Mouse (Mus musculus): ENCODE data around the gene Golga3. TPM values are rescaled to one million over a fixed set of nuclear protein-coding genes. Genes with fewer than 3 reads are reported as not detected.

Gene Golga3
- 21.7 and 22.5 TPM in 2 replicates for polyA plus RNA-seq (2012; rRNA removed)

DNA sequence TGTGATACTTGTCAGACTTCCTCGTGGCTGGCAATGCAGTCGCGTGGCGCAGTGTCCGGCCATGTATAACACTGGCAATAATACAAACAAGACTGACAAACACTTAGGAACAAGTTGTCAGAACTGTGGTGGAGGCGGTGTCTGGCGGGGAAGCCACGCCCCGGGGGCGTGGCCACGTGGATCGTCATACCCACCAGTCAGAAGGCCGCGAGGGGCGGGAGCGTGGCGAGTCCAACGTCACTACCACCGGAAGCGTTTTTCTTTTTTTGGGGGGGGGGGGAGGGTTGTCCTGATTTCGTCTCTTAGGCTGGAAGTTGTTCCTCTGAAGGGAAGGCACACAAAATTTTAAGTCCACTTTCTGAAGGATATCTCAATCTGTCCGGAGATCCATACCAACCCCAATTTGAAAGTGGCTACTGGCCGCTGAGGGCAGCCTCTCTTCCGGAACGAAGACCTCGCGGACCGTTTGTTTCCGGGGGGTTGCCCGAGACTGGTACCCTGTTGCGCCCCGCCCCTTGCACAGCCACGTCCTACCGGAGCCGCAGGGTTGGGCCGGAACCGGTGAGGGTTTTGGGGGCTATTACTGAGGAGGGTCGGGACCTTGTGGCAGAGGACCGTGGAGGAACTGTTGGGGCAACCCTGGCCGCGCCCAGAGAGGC, at the start of gene Golga3:
Golga3 (plus strand) TSS at position 340 of the 659 bp plus-strand sequence.
- peak; percentile 89 to 92 for DNase-seq
- under 1% methylated on average over 41 of the region's 41 CpGs for WGBS
- H3K27me3 ChIP-seq (ENCODE audit: control insufficient read depth, insufficient read depth, low read length): no peaks in the 10 kb centered on the region
- H3K4me1 ChIP-seq (ENCODE audit: control insufficient read depth, insufficient read depth, low read length): no peaks in the 10 kb centered on the region; the same call in 1 of the 2 replicates
- no peak for TF ChIP-seq CTCF (IDR thresholded peaks at IDR 0.05; ENCODE audit: borderline replicate concordance, insufficient read depth, low read depth, low read length)
- peak; percentile 59; the same call in 1 of the 2 replicates for TF ChIP-seq POLR2A (IDR thresholded peaks at IDR 0.05; ENCODE audit: borderline replicate concordance, insufficient read depth, low read length)
- H3K27ac ChIP-seq (ENCODE audit: insufficient read depth, low read length): peak within 1 kb of the TSS; percentile 77
- peak within 1 kb of the TSS; percentile 95 for H3K4me3 ChIP-seq (replicated peaks; ENCODE audit: insufficient read depth, low read depth, low read length)

DNA sequence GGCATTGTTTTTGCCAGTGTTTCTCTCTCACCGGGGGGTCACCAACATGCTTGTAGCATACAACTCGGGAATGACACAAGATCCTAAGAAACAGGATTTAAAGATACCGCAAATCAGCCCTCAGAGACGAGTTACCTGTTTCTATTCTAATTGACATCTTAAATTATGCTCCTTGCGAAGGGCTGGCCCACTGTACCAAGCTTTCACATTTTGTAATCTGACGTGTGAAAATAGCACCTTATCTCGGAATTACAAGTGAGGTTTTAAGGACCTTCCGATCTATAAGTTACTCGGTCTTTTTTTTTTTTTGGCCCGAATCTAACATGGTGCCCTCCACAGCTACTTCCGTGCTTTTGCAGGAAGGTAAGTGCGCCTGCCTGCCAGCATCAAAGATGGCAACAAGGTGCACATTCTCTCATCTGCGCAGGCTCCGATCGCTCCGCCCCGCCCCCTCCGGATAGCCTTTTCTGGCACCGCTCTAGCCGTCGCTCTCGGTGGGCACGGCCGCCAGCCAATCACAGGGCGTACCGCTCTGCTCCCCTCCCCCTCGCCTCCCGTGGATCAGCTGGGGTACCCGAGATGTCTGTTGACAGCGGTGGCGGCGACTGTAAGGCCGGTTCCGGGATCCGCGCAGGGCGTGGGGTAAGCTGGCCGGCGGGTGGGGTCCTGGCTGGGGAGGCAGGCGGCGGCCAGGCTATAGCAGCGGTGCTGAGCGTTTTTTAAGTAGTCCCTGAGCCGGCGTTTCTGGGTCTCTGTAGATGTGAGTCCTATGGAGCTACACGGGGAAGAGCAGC, 41.0 kb upstream of the Golga3 start, which contains the start of gene Chfr:
Chfr (plus strand) TSS at position 550 of the 794 bp plus-strand sequence.
- Histone ChIP-seq H3K4me1 (ENCODE audit: control insufficient read depth, insufficient read depth, low read length) (no peaks in the 10 kb centered on the region), H3K4me3 (replicated peaks; ENCODE audit: insufficient read depth, low read depth, low read length) (peak within 1 kb of the TSS; percentile 95), H3K27ac (ENCODE audit: insufficient read depth, low read length) (peak within 1 kb of the TSS; percentile 24), H3K27me3 (ENCODE audit: control insufficient read depth, insufficient read depth, low read length) (no peaks in the 10 kb centered on the region)
- DNase-seq: peak; percentile 99
- 2% methylated on average over 46 of the region's 46 CpGs for WGBS
- TF ChIP-seq POLR2A (IDR thresholded peaks at IDR 0.05; ENCODE audit: borderline replicate concordance, insufficient read depth, low read length) (peak; percentile 74), CTCF (IDR thresholded peaks at IDR 0.05; ENCODE audit: borderline replicate concordance, insufficient read depth, low read depth, low read length) (no peak)

DNA sequence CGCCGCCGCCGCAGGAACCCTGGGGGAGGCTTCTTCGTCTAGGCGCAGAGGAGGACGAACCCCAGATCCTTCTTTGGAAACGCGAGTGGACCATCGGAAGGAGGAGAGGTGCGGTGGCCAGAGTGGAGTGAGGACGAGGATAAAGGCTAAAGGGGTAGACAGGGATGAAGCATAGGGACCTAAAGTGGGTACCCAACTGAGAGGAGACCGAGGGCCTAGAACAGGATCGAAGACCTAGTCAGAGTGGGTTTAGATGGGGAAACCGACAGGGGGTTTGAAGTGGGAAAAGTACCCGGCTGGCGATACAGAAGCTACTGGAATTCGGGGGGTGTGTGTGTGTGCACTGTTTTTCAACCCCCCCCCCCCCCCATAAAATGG, 40.4 kb upstream of the Golga3 start:
- H3K27me3 ChIP-seq (ENCODE audit: control insufficient read depth, insufficient read depth, low read length): no peaks in the 10 kb centered on the region
- WGBS: 2% methylated on average over 18 of the region's 18 CpGs
- TF ChIP-seq CTCF (IDR thresholded peaks at IDR 0.05; ENCODE audit: borderline replicate concordance, insufficient read depth, low read depth, low read length) (no peak), POLR2A (IDR thresholded peaks at IDR 0.05; ENCODE audit: borderline replicate concordance, insufficient read depth, low read length) (no peak)
- peak overlapping the region; percentile 10 for H3K27ac ChIP-seq (ENCODE audit: insufficient read depth, low read length)
- no peak for DNase-seq
- H3K4me3 ChIP-seq (replicated peaks; ENCODE audit: insufficient read depth, low read depth, low read length): peak overlapping the region; percentile 95
- no peaks in the 10 kb centered on the region for H3K4me1 ChIP-seq (ENCODE audit: control insufficient read depth, insufficient read depth, low read length)

DNA sequence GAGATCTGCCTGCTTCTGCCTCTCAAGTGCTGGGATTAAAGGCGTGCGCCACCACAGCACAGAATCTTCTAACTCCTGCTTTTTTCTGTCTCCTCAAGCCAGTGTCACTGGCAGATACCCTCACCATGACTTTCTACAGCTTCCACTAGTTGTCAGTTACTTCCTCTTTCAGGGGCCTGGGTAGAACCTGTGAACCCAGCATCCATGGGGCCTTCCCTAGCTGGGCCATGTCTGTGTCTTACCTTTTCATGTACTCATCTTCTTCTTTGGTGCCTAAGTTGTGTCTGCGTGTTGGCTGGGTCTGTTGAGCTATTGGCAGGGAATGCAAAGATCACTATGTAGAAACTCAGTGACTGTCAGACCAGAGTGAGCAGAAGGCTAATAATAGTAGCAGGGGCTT, 38.7 kb upstream of the Golga3 start:
- no peaks in the 10 kb centered on the region for H3K27me3 ChIP-seq (ENCODE audit: control insufficient read depth, insufficient read depth, low read length)
- WGBS: 98% methylated on average over 3 of the region's 3 CpGs
- H3K27ac ChIP-seq (ENCODE audit: insufficient read depth, low read length): no peak overlapping the region
- H3K4me1 ChIP-seq (ENCODE audit: control insufficient read depth, insufficient read depth, low read length): no peaks in the 10 kb centered on the region
- H3K4me3 ChIP-seq (replicated peaks; ENCODE audit: insufficient read depth, low read depth, low read length): no peak overlapping the region
- no peak for TF ChIP-seq CTCF (IDR thresholded peaks at IDR 0.05; ENCODE audit: borderline replicate concordance, insufficient read depth, low read depth, low read length)
- no peak for TF ChIP-seq POLR2A (IDR thresholded peaks at IDR 0.05; ENCODE audit: borderline replicate concordance, insufficient read depth, low read length)
- no peak for DNase-seq

DNA sequence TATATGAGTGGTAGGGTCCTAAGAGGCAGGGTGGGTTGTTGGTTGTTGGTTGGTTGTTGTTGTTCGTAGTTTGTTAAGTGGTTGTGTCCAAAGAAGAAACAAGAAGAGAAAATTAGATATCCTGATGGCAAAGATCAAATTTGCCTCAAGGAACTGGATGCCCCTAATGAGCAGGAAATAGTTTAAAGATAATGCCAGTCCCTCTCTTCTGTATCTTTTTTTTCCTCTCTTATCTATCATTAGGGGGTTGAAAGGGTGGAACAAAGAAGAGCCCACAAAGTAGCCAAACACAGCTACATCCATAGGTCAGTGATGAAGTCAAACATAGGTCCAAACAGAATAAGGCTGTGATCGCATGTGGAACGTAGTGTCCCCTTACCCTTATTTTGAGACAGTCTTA, 37.2 kb upstream of the Golga3 start:
- Histone ChIP-seq H3K4me1 (ENCODE audit: control insufficient read depth, insufficient read depth, low read length) (no peaks in the 10 kb centered on the region), H3K27ac (ENCODE audit: insufficient read depth, low read length) (no peak overlapping the region), H3K4me3 (replicated peaks; ENCODE audit: insufficient read depth, low read depth, low read length) (no peak overlapping the region), H3K27me3 (ENCODE audit: control insufficient read depth, insufficient read depth, low read length) (no peaks in the 10 kb centered on the region)
- 97% methylated on average over 3 of the region's 3 CpGs for WGBS
- TF ChIP-seq POLR2A (IDR thresholded peaks at IDR 0.05; ENCODE audit: borderline replicate concordance, insufficient read depth, low read length) (no peak), CTCF (IDR thresholded peaks at IDR 0.05; ENCODE audit: borderline replicate concordance, insufficient read depth, low read depth, low read length) (no peak)
- no peak for DNase-seq

DNA sequence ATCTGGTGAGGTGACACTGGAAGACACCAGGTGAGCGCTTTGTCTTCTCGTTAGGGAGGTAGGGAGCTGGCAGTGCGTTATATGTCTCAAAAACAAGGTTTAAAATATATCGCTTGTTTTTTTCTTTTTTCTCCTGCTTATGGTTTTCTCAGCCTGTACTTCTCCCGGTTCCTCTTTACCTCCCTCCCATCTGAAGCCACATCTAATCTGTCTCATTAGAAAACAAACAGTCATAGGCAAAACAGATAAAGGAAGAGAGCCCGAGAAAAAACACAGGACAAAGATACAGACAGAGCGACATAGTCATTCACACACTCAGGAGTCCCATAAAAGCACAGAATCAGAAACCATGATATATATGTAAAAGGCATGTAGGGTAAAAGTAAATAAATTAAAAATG, 36.1 kb upstream of the Golga3 start:
- WGBS: 92% methylated on average over 7 of the region's 7 CpGs
- no peaks in the 10 kb centered on the region for H3K4me1 ChIP-seq (ENCODE audit: control insufficient read depth, insufficient read depth, low read length)

DNA sequence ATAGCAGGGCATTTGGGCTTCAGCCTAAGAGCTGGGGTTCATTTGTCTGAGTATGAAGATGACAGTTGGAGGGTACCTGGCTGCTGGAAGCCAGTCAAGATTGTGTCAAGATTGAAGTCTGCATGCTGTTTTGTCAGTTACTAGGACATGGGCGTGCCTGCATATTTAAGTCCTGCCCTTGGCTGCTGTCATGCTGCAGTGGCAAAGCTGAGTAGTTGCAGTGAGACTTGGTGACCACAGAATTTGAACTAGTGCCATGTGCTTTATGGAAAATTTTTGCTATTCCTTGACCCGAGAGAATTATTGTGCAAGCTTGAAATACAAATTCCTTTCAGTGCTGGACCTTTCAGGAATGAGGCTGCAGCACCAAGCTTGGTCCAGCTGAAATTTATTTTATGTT, 34.2 kb upstream of the Golga3 start:
- Histone ChIP-seq H3K4me1 (ENCODE audit: control insufficient read depth, insufficient read depth, low read length) (no peaks in the 10 kb centered on the region), H3K4me3 (replicated peaks; ENCODE audit: insufficient read depth, low read depth, low read length) (no peak overlapping the region), H3K27ac (ENCODE audit: insufficient read depth, low read length) (no peak overlapping the region), H3K27me3 (ENCODE audit: control insufficient read depth, insufficient read depth, low read length) (no peaks in the 10 kb centered on the region)
- TF ChIP-seq POLR2A (IDR thresholded peaks at IDR 0.05; ENCODE audit: borderline replicate concordance, insufficient read depth, low read length) (no peak), CTCF (IDR thresholded peaks at IDR 0.05; ENCODE audit: borderline replicate concordance, insufficient read depth, low read depth, low read length) (no peak)
- WGBS: 57% methylated on average over 2 of the region's 2 CpGs
- DNase-seq: no peak

More for the DNA sequence above, 36.1 kb upstream of the Golga3 start:
- Histone ChIP-seq H3K4me3 (replicated peaks; ENCODE audit: insufficient read depth, low read depth, low read length) (no peak overlapping the region), H3K27ac (ENCODE audit: insufficient read depth, low read length) (no peak overlapping the region), H3K27me3 (ENCODE audit: control insufficient read depth, insufficient read depth, low read length) (no peaks in the 10 kb centered on the region)
- no peak for TF ChIP-seq CTCF (IDR thresholded peaks at IDR 0.05; ENCODE audit: borderline replicate concordance, insufficient read depth, low read depth, low read length)
- DNase-seq: no peak

DNA sequence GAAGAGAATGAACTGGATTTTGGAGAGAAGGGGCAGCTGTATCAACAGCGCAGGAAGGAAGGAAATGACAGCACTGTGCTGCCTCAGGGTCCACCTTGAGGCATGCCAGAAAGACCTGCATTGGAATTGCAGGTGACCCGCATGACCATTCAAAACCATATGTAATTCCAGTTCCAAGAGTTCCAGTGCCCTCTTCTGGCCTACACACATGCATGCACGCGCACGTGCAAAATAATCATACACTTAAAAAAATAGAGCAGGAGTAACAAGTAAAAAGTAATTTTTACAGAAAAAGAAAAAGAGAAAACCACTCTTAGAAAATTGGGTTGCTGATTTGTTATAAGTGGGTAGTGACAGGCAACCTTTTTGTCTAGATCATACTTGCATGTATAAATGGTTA, 33.5 kb upstream of the Golga3 start:
- Histone ChIP-seq H3K4me3 (replicated peaks; ENCODE audit: insufficient read depth, low read depth, low read length) (no peak overlapping the region), H3K27me3 (ENCODE audit: control insufficient read depth, insufficient read depth, low read length) (no peaks in the 10 kb centered on the region), H3K4me1 (ENCODE audit: control insufficient read depth, insufficient read depth, low read length) (no peaks in the 10 kb centered on the region), H3K27ac (ENCODE audit: insufficient read depth, low read length) (no peak overlapping the region)
- TF ChIP-seq CTCF (IDR thresholded peaks at IDR 0.05; ENCODE audit: borderline replicate concordance, insufficient read depth, low read depth, low read length): peak; percentile 43; the same call in 1 of the 2 replicates
- no peak for TF ChIP-seq POLR2A (IDR thresholded peaks at IDR 0.05; ENCODE audit: borderline replicate concordance, insufficient read depth, low read length)
- whole genome bisulfite sequencing: 76% methylated on average over 5 of the region's 5 CpGs
- no peak for DNase-seq

All from cerebellum, adult 2 months (tissue).